Mouse (Mus musculus) layer of hippocampus, postnatal 10 days (tissue): ENCODE measurements around the gene Catsper2. TPM values are rescaled to one million over a fixed set of nuclear protein-coding genes. Genes with fewer than 3 reads are reported as not detected.

Experiments used
- DNase-seq, 2 experiments: peaks; one replicate each; pipeline ENCODE4 v3.0.0; 2021; ENCODE audit warnings: low spot score in 2 of 2
- long read RNA-seq: library from polyadenylated mRNA; stranded (forward); transcript quantifications from one replicate; pipeline ENCODE4 v2.0.0, GENCODE M21; 2023
- total RNA-seq, 2 experiments: library from RNA; stranded (reverse); gene quantifications; 2 replicates each; pipeline ENCODE4 v1.2.3; 2021

The Catsper2 gene
- total RNA-seq, result 1 to 10 TPM; 3.8 to 4.2 TPM
- long read RNA-seq, partial matches to known transcripts, result 0 of 4 reads
- long read RNA-seq, other reads (novel, unspliced or antisense), result 4 of 4 reads

DNA sequence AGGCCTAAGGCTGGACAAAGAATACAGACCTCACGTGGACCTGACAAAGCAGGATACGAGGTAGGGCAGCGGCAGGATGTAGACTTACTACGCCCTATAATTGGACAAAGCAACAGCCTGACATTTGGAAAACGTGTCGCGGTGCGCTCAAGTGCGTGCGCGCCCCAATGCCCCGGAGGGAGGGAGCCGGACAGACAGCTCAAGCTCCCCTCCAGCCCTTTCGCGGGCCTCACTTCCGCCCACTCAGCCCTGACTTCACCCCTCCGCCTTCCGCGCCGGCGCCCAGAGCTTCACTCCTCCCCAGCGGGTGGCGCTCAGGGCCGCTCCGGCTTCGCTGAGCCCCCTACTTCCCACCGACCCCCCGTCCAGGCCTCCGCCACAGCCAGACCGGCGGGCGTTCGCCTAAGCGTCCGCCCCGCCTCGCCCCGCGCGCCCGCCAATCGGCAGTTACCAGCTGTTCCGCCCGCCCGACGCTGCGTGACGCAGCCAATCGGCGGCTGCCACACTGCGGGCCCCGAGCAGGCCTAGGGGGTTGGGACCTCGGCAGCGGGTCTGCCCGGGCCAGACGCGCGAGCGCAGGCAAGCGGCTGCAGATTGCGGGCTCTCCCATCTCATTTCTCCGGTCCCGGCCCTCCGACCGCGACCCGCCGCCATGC lies at the start of gene Catsper2, which contains the start of gene Pdia3:
Gene Catsper2 (minus strand): TSS at position 406 of the 656 bp plus-strand sequence.
Gene Pdia3 (plus strand): TSS at position 389 of the 656 bp plus-strand sequence.
- peak; percentile 94 to 97 for DNase-seq

- DNase-seq, result no peak
Observed at GRCm38 (mm10) chr2:121460071-121460470, 46.5 kb upstream of the Catsper2 start.

DNA sequence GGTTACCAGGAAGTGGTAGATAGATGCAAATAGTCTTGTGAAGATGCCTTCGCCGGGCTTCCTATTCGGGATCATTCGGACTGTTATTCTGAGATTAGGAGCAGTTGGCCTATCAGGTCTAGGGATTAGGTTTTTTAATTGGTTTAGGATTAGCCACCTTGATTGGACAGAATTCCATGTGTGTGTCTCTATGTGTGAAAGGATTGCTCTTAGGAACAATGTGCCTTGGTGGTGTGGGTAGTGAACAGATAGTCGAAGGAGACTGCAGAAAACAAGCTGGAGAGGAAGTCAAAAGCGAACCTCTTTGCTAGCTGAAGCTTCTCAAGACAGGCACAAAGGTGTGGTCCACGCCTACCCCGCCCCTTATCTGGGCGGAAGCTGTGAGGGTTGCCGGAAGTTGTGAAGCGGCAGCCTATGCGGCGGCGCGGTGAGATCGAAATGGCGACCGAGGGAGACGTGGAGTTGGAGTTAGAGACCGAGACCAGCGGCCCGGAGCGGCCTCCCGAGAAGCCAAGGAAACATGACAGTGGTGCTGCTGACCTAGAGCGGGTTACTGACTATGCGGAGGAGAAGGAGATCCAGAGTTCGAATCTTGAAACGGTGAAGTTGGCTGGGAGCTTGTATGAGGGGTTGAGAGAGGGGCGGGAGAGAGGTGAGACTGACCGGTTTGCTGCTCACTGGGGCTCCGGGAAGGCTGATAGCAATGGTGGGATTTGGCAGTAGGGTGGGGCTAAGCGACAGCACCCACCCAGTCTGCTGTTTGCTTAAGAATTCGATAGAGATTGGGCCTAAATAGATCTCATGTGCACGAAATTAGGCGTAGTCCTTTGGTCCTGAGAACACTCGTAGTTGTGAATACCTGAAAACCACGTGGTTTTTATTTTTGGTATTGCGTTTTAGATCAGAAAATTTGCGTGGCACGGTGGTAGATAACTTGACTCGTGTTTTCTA lies 43.4 kb upstream of the Catsper2 start, which contains the start of gene Serinc4:
Gene Serinc4 (minus strand): TSS at position 90 of the 951 bp plus-strand sequence.
- DNase-seq, result peak; percentile 77 to 82

DNA sequence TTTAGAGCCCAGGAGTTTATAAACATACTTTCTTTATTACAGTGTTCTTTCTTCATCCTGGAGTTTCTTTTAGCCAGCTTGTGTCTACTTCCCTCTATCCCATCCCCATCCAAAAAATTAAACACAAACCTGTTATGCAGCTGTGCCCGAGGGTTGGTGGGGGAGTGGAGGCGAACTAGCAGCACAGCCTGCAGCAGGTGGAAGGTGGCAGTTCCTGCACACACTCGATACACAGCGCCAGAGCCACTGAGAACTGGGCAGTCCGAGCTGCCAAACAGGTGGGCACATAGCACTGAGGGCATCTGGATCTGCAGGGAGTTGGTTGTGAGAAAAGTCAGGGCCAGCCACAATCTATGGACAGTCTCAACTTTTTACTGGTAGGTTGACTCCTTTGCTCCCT lies 41.9 kb upstream of the Catsper2 start:
- no peak for DNase-seq

DNA sequence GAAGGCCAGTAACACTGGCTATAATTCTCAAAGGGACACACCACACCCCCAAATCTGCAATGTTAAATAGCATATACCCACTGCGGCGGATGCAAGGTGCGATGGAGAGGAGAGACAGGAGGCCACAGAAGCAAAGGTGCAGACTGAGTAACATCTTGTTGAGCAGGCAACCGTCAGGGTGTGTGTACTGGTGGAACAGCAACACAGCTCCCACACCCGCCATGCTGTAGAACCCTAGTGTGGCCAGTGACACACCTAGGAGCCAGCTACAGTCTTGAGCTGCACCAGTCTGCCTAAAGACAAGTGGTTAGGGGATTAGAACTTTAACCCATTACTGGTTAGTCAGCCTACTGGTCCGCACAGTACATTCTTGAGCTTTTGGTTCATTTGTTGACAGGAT lies 40.3 kb upstream of the Catsper2 start:
- no peak for DNase-seq

DNA sequence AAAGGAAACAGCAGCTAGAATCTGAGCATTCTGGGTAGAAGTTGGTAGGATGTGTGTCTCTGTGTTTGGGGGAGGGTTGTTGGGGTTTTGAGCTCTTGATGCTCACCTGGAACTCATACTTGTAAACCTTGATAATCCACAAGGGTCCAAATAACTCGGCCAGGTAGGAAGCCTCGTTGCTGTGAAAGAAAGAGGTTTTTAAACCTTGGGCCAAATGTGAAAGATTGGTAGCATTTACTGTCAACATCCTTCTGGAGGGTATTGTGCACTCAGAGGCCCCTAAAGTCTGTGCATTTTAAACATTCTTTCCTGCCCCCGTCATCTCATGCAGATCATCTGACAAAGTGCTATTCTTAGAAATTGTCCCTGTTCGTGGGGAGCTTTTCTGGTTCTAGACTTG lies 39.4 kb upstream of the Catsper2 start, which contains the start of gene Hypk:
Gene Hypk (plus strand): TSS at position 301 of the 400 bp plus-strand sequence.
- DNase-seq, result no peak

GRCm38 (mm10) chr2:121452361-121452760 lies 38.8 kb upstream of the Catsper2 start:
- DNase-seq, result no peak

DNA sequence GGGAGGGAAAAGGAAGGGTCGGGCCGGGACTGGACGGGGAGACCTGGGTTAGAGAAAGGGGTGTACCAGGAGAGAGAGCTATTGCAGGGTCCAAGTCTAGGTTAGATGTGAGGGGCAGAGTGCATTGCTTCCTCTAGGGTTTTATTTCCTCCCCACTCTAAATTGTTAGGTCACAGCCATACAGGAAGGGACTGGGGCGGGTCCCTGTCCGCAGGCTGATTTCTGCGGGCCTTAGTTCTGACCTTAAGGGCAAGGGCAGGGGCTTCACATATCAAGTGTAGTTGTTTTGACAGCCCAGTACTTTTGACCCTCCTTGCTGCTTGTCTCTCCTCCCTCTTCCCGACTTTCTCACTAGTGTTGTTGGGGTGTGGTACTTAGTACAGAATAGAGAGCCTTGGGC lies 36.5 kb upstream of the Catsper2 start:
- DNase-seq, result no peak

DNA sequence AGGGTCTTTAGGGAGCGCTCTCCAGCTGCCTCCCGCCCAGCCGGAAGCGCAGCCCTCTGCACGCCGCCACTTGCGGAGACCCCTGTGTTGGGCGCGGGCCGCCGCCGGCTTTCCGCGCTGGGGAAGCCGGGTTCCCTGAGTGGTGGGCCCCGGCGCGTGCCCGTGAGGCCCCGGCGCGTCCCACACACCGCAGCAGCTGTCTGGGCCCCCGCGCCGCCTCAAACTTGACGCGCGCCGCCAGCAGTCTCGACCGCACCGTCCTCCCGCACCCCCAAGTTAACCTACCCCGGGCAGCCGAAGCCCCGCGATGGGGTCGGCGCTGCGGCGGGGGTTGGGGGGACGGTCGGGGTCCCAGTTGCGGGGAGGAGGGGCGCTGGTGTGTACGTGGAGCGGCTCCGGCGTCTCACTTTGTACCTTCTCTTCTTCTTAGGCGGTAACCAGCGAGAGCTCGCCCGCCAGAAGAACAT lies 36.0 kb upstream of the Catsper2 start:
- DNase-seq, result peak in 1 of 2 experiments; percentile 31

DNA sequence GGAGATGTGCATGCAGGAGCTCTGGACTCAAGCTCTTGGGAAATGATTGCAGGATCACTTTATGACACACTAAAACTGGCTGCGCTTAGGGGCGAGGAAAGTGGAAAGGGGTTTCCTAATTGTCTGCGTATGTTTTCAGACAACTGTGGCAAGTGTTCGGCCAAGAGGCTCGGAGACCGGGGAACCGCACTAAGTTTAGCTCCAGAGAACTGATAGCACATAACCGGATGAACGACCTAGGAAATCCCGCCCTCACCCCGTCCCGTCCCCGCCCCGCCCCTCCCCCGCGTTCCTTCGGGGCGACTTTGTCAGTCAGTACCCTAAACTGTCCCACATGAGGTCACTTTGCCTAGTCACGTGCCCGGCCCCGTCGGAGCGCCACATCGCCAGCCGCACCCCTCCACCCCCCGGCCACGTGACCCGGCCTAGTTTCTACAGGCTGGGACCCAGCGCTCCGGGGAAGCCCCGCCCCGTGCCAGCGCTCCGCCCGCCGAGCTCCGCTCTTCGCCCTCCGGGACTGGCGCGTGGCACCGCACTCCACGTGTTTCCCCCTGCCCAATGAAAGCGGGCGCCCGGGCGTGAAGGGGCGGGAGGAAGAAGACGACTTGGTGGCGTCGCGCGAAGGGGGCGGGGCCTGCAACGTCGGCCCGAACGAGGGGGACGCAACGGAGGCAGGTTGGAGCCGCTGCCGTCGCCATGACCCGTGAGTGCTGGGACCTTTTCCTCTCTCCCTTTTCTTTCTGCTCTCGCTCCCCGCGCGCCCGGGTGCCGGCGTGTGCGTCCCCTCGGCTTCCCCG lies 35.3 kb upstream of the Catsper2 start, which contains the start of gene Serf2:
Gene Serf2 (plus strand): TSS at position 457 of the 797 bp plus-strand sequence.
- peak; percentile 98 to 99 for DNase-seq

GRCm38 (mm10) chr2:121448136-121448535 lies 34.5 kb upstream of the Catsper2 start:
- DNase-seq, result no peak

- DNase-seq, result no peak
Observed at GRCm38 (mm10) chr2:121447006-121447405, 33.4 kb upstream of the Catsper2 start.

DNA sequence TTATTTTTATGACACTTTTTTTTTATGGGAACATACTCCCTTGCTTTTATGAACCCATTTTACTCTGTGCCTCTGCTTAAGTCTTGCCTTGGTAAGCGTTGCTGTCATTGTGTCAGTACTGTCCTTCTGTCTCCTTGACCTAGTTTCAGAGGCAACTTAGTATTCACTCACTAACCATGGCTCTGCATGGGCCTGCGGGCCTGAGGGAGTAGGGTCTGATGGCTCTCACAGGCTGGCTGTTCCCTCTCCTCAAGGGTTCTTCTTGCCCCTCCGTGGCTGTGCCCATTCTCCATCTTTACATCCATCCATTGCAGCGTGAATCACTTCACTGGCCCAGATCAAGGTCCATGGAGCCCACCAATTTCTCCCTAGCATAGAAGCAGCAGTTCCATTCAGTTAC lies 32.9 kb upstream of the Catsper2 start:
- DNase-seq, result no peak

DNA sequence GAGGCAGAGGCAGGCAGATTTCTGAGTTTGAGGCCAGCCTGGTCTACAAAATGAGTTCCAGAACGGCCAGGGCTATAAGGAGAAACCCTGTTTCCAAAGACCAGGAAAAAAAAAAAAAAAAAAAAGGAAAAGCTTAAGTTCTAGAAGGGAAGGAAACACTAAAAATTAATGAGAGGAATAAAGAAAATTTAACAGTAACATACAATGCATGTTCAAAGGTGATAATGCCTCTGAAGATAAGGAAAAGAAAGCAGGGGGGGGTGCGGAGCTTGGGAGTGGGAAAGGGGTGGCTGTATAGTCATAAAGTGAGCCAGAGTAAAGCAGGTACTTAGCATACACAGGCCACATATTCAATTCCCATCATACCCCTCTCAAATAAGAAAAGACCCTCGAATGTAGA lies 31.5 kb upstream of the Catsper2 start:
- no peak for DNase-seq

DNA sequence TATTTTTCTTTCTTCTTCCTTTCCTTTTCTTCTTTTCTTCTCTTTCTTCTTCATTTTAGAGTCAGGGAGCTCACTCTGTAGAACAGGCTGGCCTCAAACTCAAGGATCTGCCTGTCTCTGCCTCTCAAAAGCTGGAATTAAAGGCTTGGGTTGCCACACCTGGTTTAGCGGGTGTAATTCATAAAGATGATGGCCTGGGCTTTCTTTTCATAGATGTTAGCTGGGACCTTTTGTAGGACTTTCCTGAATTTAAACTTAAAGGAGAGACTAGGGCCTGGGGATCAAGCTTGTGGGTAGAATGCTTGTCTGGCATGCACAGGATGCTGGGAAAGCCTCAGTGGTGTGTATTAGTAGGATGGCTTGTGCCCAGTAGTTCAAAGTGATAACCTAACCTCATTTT lies 30.6 kb upstream of the Catsper2 start, which contains the start of gene Ell3:
Gene Ell3 (minus strand): TSS at position 101 of the 400 bp plus-strand sequence.
- no peak for DNase-seq

GRCm38 (mm10) chr2:121443068-121443349 lies 29.4 kb upstream of the Catsper2 start:
- DNase-seq, result no peak

DNA sequence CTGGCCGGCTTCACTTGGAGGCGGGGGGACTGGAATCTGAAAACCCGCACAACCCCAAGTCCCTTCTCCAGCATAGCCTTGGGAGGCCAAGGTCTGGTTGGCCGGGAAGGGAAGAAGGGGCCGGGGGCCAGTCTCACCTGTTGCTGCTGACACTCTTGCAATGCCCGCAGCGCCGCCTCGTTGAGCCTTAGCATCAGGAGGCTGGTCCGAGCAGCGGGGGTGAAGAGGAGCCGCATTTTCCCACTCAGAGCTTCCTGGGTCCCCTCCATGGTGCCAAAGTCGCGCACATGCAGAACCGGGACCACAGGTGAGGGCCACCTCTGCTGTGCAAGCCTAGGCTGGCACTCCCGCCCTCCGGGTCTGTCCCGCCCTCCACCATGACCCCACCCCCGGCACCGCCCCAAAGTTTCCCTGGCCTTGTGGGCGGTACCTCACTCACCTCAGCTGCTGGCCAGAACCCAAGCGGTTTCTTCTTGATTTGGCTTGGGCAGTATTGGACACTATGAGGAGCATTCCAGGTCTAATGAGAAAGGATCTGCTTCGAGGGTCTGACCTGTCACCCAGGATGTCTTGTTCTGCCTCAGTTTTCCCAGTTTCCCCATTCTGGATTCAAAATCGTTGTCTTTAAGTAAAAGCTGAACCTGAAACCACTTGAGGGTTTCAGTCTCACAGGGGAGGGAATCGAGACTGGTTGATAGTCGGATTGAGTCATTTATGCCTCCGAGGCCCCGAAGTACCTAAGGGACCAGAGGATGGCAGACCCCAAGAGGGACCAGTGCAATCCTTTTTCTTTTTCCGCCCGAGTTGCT lies 28.9 kb upstream of the Catsper2 start:
- no peak for DNase-seq

DNA sequence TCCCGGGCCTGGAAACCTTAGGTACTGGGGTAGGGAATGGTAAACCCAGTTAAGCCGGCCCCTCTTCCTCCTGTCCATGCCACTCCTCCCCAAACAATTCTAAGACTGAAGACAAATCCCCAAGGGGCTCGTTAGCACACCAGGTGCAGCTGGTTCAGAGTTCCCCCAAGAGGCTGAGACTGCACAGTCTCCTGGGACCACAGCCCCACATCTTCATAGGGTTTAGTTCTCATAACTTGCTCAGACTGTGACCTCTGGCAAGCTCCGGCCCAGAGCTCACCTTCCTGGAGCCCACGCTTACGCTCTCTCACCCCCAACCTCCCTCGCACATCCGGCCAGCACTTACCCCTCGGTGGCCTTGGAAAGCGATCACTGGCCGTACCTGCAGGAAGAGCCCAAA lies 28.2 kb upstream of the Catsper2 start:
- no peak for DNase-seq

DNA sequence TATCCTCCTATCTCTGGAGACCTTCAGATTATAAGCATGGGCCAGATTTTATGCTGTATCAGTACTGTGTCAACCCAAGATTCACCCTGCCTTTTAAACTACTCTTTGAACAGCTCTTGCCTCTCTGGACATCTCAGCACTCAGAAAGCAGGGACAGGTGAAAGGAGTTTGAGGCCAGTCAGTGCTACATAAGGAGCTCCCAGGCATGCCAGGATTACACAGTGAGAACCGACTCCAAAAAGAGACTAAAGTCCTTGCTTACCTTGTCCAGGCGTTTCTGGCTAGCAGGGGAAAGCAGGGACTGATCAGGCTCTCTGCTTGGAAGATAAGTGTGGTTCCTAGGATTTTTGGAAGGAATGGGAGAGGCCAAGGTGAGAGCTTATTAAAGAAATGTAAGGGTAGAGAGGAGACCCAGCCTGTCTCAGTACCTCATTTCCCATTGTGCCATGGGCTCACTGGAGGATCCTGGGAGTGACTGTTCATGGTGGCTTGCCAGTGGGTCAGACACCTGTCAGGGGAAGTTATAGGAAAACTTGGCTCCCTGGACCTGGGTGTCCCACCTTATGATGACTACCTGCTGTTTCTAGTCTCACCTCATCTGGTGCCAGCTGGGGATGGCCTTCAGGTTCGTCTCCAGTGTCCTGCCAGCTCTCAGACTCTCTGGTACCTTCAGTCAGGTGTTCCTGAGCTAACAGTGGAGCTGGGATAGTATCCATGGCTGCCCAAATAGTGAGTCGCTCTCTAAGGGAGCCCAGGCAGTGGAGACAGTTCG lies 27.4 kb upstream of the Catsper2 start:
- no peak for DNase-seq
